Mouse (Mus musculus) ES-Bruce4 (cell line): ENCODE measurements around the gene Ifitm2. TPM values are rescaled to one million over a fixed set of nuclear protein-coding genes. Genes with fewer than 3 reads are reported as not detected.

Experiments
- H3K27ac ChIP-seq: 2 replicates; pipeline ENCODE4 v1.5.1; 2012; ENCODE audit warnings: low read length, inconsistent platforms; ENCODE audit not compliant: insufficient read depth
- H3K27me3 ChIP-seq: 2 replicates; pipeline ENCODE4 v1.6.1; 2012; ENCODE audit warnings: mild to moderate bottlenecking, low read length, inconsistent platforms; ENCODE audit not compliant: control insufficient read depth, poor library complexity, insufficient read depth, severe bottlenecking
- H3K36me3 ChIP-seq: 2 replicates; pipeline ENCODE4 v1.6.1; 2012; ENCODE audit warnings: inconsistent platforms, mild to moderate bottlenecking, low read length, moderate library complexity; ENCODE audit not compliant: control insufficient read depth, poor library complexity, insufficient read depth, severe bottlenecking
- H3K4me1 ChIP-seq: one replicate; pipeline ENCODE4 v1.8.1; 2011; ENCODE audit warnings: low read length; ENCODE audit not compliant: control insufficient read depth, insufficient read depth
- H3K4me3 ChIP-seq: 2 replicates; pipeline ENCODE4 v1.5.1; 2011; ENCODE audit warnings: low read depth, mild to moderate bottlenecking, low read length
- H3K9ac ChIP-seq: 2 replicates; pipeline ENCODE4 v1.6.1; 2012; ENCODE audit warnings: low read depth, mild to moderate bottlenecking, inconsistent platforms; ENCODE audit not compliant: poor library complexity, severe bottlenecking
- H3K9me3 ChIP-seq: replicated peaks from 2 replicates; pipeline ENCODE4 v1.6.1; 2012; ENCODE audit warnings: mild to moderate bottlenecking, low read length, inconsistent platforms; ENCODE audit not compliant: control insufficient read depth, poor library complexity, insufficient read depth, severe bottlenecking
- CTCF ChIP-seq: IDR thresholded peaks from one replicate; pipeline ENCODE4 v1.8.1; 2011; ENCODE audit warnings: low read depth, low read length
- EP300 ChIP-seq: IDR thresholded peaks from 2 replicates; pipeline ENCODE4 v1.6.1; 2011; ENCODE audit warnings: low read depth, low read length; ENCODE audit not compliant: insufficient read depth
- POLR2A ChIP-seq: IDR thresholded peaks from one replicate; pipeline ENCODE4 v1.8.1; 2011; ENCODE audit warnings: low read length; ENCODE audit not compliant: insufficient read depth
- polyA plus RNA-seq: library from polyadenylated mRNA; stranded (reverse); fragments of >200 nt; gene quantifications from 2 replicates; pipeline ENCODE4 v1.2.4, GENCODE M21; 2011; ENCODE audit warnings: low read depth; ENCODE audit not compliant: missing spikeins, insufficient read depth, insufficient read length

Gene Ifitm2
- 720 and 786 TPM in 2 replicates for polyA plus RNA-seq

GRCm38 (mm10) chr7:140955758-140956555, at the start of gene Ifitm2, which contains the start of gene Gm45717:
Gene Ifitm2, minus strand, starts transcription at chr7:140955987.
Gene Gm45717, minus strand, starts transcription at chr7:140955937.
- Histone ChIP-seq H3K4me1 (peaks cover 10% of the 10 kb centered on the region), H3K9ac (peak within 1 kb of the TSS; percentile 82), H3K27ac (peak within 1 kb of the TSS; percentile 96), H3K4me3 (peak within 1 kb of the TSS; percentile 95), H3K36me3 (peaks cover 13% of the 10 kb centered on the region), H3K27me3 (no peaks in the 10 kb centered on the region), H3K9me3 (no peaks in the 10 kb centered on the region)
- no peak for TF ChIP-seq CTCF
- TF ChIP-seq EP300: peak; percentile 82
- peak; percentile 74 for TF ChIP-seq POLR2A

- TF ChIP-seq EP300 (no peak), POLR2A (no peak), CTCF (no peak)
- no peak overlapping the region for H3K9ac ChIP-seq
- no peaks in the 10 kb centered on the region for H3K9me3 ChIP-seq
- no peaks in the 10 kb centered on the region for H3K27me3 ChIP-seq
- H3K36me3 ChIP-seq: no peaks in the 10 kb centered on the region
- H3K27ac ChIP-seq: no peak overlapping the region
- no peak overlapping the region for H3K4me3 ChIP-seq
- peaks cover 3% of the 10 kb centered on the region for H3K4me1 ChIP-seq
Measured at GRCm38 (mm10) chr7:141003248-141004010, 47.6 kb upstream of the Ifitm2 start.

GRCm38 (mm10) chr7:141000881-141001708, 45.3 kb upstream of the Ifitm2 start:
- H3K9me3 ChIP-seq: no peaks in the 10 kb centered on the region
- H3K9ac ChIP-seq: no peak overlapping the region
- H3K4me3 ChIP-seq: no peak overlapping the region
- TF ChIP-seq EP300: no peak
- no peak for TF ChIP-seq CTCF
- TF ChIP-seq POLR2A: no peak
- H3K36me3 ChIP-seq: no peaks in the 10 kb centered on the region
- no peaks in the 10 kb centered on the region for H3K27me3 ChIP-seq
- no peak overlapping the region for H3K27ac ChIP-seq
- no peaks in the 10 kb centered on the region for H3K4me1 ChIP-seq

- no peaks in the 10 kb centered on the region for H3K4me1 ChIP-seq
- no peak for TF ChIP-seq CTCF
- no peak for TF ChIP-seq EP300
- TF ChIP-seq POLR2A: no peak
- no peaks in the 10 kb centered on the region for H3K36me3 ChIP-seq
- H3K27me3 ChIP-seq: no peaks in the 10 kb centered on the region
- H3K9ac ChIP-seq: no peak overlapping the region
- no peaks in the 10 kb centered on the region for H3K9me3 ChIP-seq
- no peak overlapping the region for H3K4me3 ChIP-seq
- no peak overlapping the region for H3K27ac ChIP-seq
Measured at GRCm38 (mm10) chr7:140998853-140999700, 43.3 kb upstream of the Ifitm2 start.

GRCm38 (mm10) chr7:140997817-140998216, 42.0 kb upstream of the Ifitm2 start:
- no peaks in the 10 kb centered on the region for H3K36me3 ChIP-seq

More at GRCm38 (mm10) chr7:140997817-140998216, 42.0 kb upstream of the Ifitm2 start:
- no peaks in the 10 kb centered on the region for H3K4me1 ChIP-seq
- H3K9ac ChIP-seq: no peak overlapping the region
- no peaks in the 10 kb centered on the region for H3K27me3 ChIP-seq
- H3K4me3 ChIP-seq: no peak overlapping the region
- no peaks in the 10 kb centered on the region for H3K9me3 ChIP-seq
- TF ChIP-seq CTCF (no peak), POLR2A (no peak), EP300 (no peak)
- H3K27ac ChIP-seq: no peak overlapping the region
